Mouse (Mus musculus) hindbrain, embryonic 11.5 days (tissue): ENCODE results near the gene Aldh1a1. TPM values are rescaled to one million over a fixed set of nuclear protein-coding genes. Genes with fewer than 3 reads are reported as not detected.
A peak's percentile ranks its signal among the peaks of the same experiment; 100 is the strongest.
"Not testable (repeated sequence)": the region's sequence is repeated elsewhere in the genome, so short reads cannot be mapped to it uniquely, and the experiment has no call there.

Source experiments
- ATAC-seq: fragments of 200-750 bp; cut with Nextera tagmentation; 2 replicates; pipeline ENCODE4 v1.8.0; 2017; ENCODE audit warnings: mild to moderate bottlenecking, moderate TSS enrichment, moderate library complexity; ENCODE audit not compliant: low FRiP score
- DNase-seq: peaks from one replicate; pipeline ENCODE4 v3.0.0-alpha.2; 2015; ENCODE audit warnings: low spot score
- H3K27ac ChIP-seq: fragments of 300-500 bp; sonication (generic); 2 replicates; pipeline ENCODE4 v1.5.1; 2014; ENCODE audit warnings: mild to moderate bottlenecking, low read depth, low read length
- H3K27me3 ChIP-seq: fragments of 300-500 bp; sonication (generic); 2 replicates; pipeline ENCODE4 v1.6.1; 2014; ENCODE audit warnings: mild to moderate bottlenecking, low read length, moderate library complexity, mixed read lengths; ENCODE audit not compliant: control insufficient read depth, insufficient read depth
- H3K36me3 ChIP-seq: fragments of 300-500 bp; sonication (generic); 2 replicates; pipeline ENCODE4 v1.6.1; 2014; ENCODE audit warnings: mild to moderate bottlenecking, low read length, moderate library complexity, mixed read lengths; ENCODE audit not compliant: control insufficient read depth, insufficient read depth
- H3K4me1 ChIP-seq: fragments of 300-500 bp; sonication (generic); replicated peaks from 2 replicates; pipeline ENCODE4 v1.6.1; 2014; ENCODE audit warnings: low read length, mixed read lengths; ENCODE audit not compliant: control insufficient read depth, insufficient read depth
- H3K4me2 ChIP-seq: fragments of 300-500 bp; sonication (generic); replicated peaks from 2 replicates; pipeline ENCODE4 v1.6.1; 2014; ENCODE audit warnings: mild to moderate bottlenecking, low read depth, low read length
- H3K4me3 ChIP-seq: fragments of 300-500 bp; sonication (generic); 2 replicates; pipeline ENCODE4 v1.5.1; 2014; ENCODE audit warnings: low read depth, low read length
- H3K9ac ChIP-seq: fragments of 300-500 bp; sonication (generic); 2 replicates; pipeline ENCODE4 v1.6.1; 2014; ENCODE audit warnings: low read depth, low read length
- H3K9me3 ChIP-seq: fragments of 300-500 bp; sonication (generic); 2 replicates; pipeline ENCODE4 v1.6.1; 2016; ENCODE audit warnings: low read length; ENCODE audit not compliant: control insufficient read depth
- WGBS: fragments of 180-500 bp; shearing (Covaris S2); extraction: QIAGEN DNeasy Blood & Tissue Kit; methylation state at CpG from one replicate; pipeline ENCODE4 v1.1.7; 2014; 5-methylcytosine and 5-hydroxymethylcytosine counted together
- polyA plus RNA-seq: library from polyadenylated mRNA; unstranded; fragments of >200 nt; fragmentation: Nextera tagmentation; extraction: Ambion mirVana; gene quantifications from 2 replicates; pipeline ENCODE4 v1.2.1, GENCODE M21; 2014

The Aldh1a1 gene
- polyA plus RNA-seq, 1 experiment from 2014 or later, result 0.74 TPM

DNA sequence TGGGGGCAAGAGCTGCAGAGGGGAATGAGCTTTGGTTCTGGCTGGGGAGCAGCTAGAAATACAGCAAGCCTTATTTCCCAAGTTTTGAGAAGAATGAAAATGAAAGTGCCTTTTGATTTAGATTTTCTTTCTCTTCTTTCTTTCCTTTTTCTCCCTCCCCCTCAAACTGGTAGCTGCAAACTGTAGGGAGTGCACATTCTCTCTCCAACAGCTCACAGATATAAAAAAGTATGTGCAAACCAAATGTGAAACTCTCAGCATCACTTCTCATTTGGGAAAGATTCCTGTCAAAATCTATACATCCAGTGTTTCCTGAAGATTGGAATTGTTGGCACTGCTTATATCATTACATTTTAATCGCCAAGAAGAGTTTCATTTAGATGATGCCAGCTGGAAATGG, 110.7 kb downstream of the Aldh1a1 start:
- no peaks in the 10 kb centered on the region for H3K27me3 ChIP-seq
- H3K4me1 ChIP-seq, result no peaks in the 10 kb centered on the region
- no peaks in the 10 kb centered on the region for H3K36me3 ChIP-seq
- no peak overlapping the region for H3K4me3 ChIP-seq
- no peak overlapping the region for H3K27ac ChIP-seq
- DNase-seq (no peak), ATAC-seq (no peak)
- H3K9ac ChIP-seq, result no peak overlapping the region
- no peak overlapping the region for H3K4me2 ChIP-seq
- no peaks in the 10 kb centered on the region for H3K9me3 ChIP-seq
- 85% methylated on average over 1 of the region's 1 CpGs for WGBS

DNA sequence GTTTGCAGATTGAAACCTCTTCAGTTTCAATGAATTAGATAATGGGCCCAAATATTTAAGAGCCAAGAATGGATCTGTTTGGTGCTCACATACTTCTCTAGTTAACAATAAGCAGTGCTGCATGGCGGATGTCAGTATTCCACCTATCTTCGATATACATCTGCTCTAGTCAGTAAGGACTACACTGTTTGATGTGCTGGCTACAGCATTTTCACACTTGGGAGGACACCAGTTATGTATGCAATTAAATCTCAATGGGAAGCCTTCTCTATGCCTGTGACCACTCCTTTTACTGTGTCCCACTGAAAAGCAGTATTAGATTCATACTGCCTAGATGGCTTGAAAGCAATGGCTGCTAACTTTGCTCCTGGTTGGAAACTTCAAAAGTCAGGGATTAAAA, 111.4 kb downstream of the Aldh1a1 start:
- no peaks in the 10 kb centered on the region for H3K36me3 ChIP-seq
- H3K4me3 ChIP-seq, result no peak overlapping the region
- H3K4me2 ChIP-seq, result no peak overlapping the region
- no peak overlapping the region for H3K9ac ChIP-seq
- H3K27ac ChIP-seq, result no peak overlapping the region
- H3K4me1 ChIP-seq, result no peaks in the 10 kb centered on the region
- DNase-seq, result no peak
- H3K27me3 ChIP-seq, result no peaks in the 10 kb centered on the region
- ATAC-seq, result no peak
- H3K9me3 ChIP-seq, result no peaks in the 10 kb centered on the region
- WGBS, result 87% methylated on average over 2 of the region's 2 CpGs

DNA sequence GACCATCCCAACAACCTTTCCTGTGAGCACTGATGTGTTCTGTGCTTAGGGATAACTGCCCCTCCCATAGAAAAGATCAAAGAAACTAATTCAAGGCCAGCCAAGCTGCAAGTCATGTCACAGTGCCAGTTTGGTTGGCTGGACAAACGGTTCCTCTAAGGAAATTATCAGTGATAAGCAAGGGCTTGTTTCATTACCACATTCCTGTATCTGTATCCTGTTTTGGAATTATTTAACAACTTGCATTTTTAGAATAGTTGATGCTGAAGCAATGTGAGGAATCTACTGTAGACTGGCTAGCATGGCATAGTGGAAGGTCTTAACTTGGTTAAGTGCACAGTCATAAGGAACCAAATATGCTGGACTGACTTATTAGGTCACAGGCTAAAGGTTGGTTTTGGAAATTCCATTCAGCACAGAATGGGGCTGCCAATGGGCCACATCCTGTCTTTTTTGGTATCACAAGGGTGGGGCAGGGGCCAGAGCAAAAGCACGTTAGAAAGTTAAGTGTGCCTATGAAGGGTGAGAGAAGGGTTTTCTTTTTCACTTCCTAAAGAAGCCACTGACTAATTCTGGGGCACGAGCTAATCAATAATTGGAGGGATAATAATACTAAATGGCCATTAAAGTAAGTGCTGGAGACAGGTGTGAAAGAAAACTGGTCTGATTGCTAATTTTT, 121.9 kb downstream of the Aldh1a1 start:
- H3K36me3 ChIP-seq, result no peaks in the 10 kb centered on the region

DNA sequence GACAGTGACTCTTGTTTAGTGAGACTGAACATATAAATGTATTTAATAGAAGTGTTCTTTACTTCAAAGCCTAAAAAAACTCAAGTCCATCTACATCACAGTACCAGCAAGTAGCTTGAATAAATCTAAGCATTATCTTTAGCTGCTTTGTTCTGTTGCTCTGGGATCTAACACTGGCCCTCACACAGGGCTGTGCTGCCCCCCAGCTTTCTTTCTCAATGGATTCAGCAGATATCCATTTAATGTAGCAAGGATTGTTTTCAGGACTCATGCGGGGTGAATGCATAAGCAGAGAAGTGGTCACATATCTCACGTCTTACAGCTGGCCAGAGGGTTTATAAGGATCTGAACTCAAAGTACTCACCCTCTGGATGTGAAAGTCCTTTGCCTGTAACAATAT, 129.9 kb downstream of the Aldh1a1 start:
- Histone ChIP-seq H3K4me2 (no peak overlapping the region), H3K4me3 (no peak overlapping the region), H3K36me3 (no peaks in the 10 kb centered on the region), H3K27me3 (no peaks in the 10 kb centered on the region), H3K4me1 (no peaks in the 10 kb centered on the region), H3K9ac (no peak overlapping the region), H3K9me3 (no peaks in the 10 kb centered on the region), H3K27ac (no peak overlapping the region)
- no peak for ATAC-seq
- 51% methylated on average over 2 of the region's 2 CpGs for WGBS
- peak; percentile 8 for DNase-seq

More for the DNA sequence above, 121.9 kb downstream of the Aldh1a1 start:
- DNase-seq (no peak), ATAC-seq (no peak)
- WGBS, result 82% methylated on average over 3 of the region's 3 CpGs
- no peak overlapping the region for H3K4me3 ChIP-seq
- H3K9ac ChIP-seq, result no peak overlapping the region
- no peaks in the 10 kb centered on the region for H3K4me1 ChIP-seq
- no peaks in the 10 kb centered on the region for H3K27me3 ChIP-seq
- no peaks in the 10 kb centered on the region for H3K9me3 ChIP-seq
- H3K27ac ChIP-seq, result no peak overlapping the region
- H3K4me2 ChIP-seq, result no peak overlapping the region

DNA sequence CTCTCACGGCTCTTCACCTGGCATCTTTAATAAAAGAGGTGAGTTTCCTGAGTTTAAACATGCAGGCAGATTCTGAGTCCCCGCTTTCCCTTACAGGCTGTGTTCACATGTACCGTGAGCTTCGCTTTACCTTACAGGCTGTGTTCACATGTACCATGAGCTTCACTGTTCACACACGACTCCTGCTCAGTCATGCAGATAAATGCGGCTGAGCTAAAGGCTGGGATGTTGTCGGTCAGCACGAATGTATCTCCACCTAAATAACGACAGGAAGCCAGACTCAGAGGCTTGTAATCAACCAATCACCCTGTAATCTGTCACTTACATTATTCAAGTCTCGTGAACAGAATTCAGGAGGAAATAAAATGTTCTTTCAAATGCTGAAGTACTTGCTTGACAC, 130.9 kb downstream of the Aldh1a1 start:
- Histone ChIP-seq H3K27ac (no peak overlapping the region), H3K4me1 (no peaks in the 10 kb centered on the region), H3K9me3 (no peaks in the 10 kb centered on the region), H3K9ac (no peak overlapping the region), H3K36me3 (no peaks in the 10 kb centered on the region), H3K27me3 (no peaks in the 10 kb centered on the region), H3K4me2 (no peak overlapping the region), H3K4me3 (no peak overlapping the region)
- WGBS, result 66% methylated on average over 10 of the region's 10 CpGs
- DNase-seq (no peak), ATAC-seq (no peak)

- WGBS, result 90% methylated on average over 1 of the region's 1 CpGs
- Histone ChIP-seq H3K27me3 (no peaks in the 10 kb centered on the region), H3K4me3 (no peak overlapping the region), H3K4me2 (no peak overlapping the region), H3K36me3 (no peaks in the 10 kb centered on the region), H3K27ac (no peak overlapping the region), H3K9me3 (no peaks in the 10 kb centered on the region), H3K4me1 (no peaks in the 10 kb centered on the region), H3K9ac (no peak overlapping the region)
- no peak for DNase-seq
- ATAC-seq, result no peak
Observed at GRCm38 (mm10) chr19:20631020-20631419, 138.5 kb downstream of the Aldh1a1 start.

GRCm38 (mm10) chr19:20633876-20634691, 141.6 kb downstream of the Aldh1a1 start:
- Histone ChIP-seq H3K27me3 (no peaks in the 10 kb centered on the region), H3K36me3 (no peaks in the 10 kb centered on the region), H3K4me3 (no peak overlapping the region), H3K9ac (no peak overlapping the region), H3K27ac (no peak overlapping the region), H3K4me2 (no peak overlapping the region), H3K9me3 (no peaks in the 10 kb centered on the region), H3K4me1 (no peaks in the 10 kb centered on the region)
- WGBS, result 33% methylated on average over 12 of the region's 12 CpGs
- ATAC-seq, result peak; percentile 83
- DNase-seq, result peak; percentile 46

- 65% methylated on average over 3 of the region's 3 CpGs for WGBS
- H3K27me3 ChIP-seq, result no peaks in the 10 kb centered on the region
- no peak overlapping the region for H3K9ac ChIP-seq
- no peak overlapping the region for H3K4me2 ChIP-seq
- H3K36me3 ChIP-seq, result no peaks in the 10 kb centered on the region
- ATAC-seq (no peak), DNase-seq (no peak)
- H3K27ac ChIP-seq, result no peak overlapping the region
- H3K4me1 ChIP-seq, result no peaks in the 10 kb centered on the region
- H3K9me3 ChIP-seq, result no peaks in the 10 kb centered on the region
- no peak overlapping the region for H3K4me3 ChIP-seq
Observed at GRCm38 (mm10) chr19:20644346-20644745, 151.8 kb downstream of the Aldh1a1 start.

DNA sequence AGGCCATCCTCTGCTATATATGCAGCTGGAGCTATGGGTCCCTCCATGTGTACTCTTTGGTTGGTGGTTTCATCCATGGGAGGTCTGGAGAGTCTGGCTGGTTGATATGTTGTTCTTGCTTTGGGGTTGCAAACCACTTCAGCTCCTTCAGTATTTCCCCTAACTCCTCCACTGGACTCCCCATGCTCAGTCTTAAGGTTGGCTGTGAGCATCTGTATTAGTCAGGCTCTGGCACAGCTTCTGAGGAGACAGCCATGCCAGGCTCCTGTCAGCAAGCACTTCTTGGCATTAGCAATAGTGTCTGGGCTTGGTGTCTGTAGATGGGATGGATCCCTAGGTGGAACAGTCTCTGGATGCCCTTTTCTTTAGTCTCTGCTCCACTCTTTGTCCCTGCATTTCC, 155.0 kb downstream of the Aldh1a1 start:
- ATAC-seq, H3K4me3 ChIP-seq, DNase-seq: not testable (repeated sequence)

More for the DNA sequence above, 155.0 kb downstream of the Aldh1a1 start:
- not testable (repeated sequence) for H3K36me3 ChIP-seq, H3K4me2 ChIP-seq, H3K9ac ChIP-seq, H3K9me3 ChIP-seq, H3K27me3 ChIP-seq, H3K4me1 ChIP-seq, H3K27ac ChIP-seq
